Mouse (Mus musculus) fat pad, adult 2 months (tissue): ENCODE results near the gene Cldnd2.

Source experiments
- DNase-seq: peaks from one replicate; pipeline ENCODE4 v3.0.0-alpha.2; 2011; ENCODE audit warnings: low read depth, low spot score; ENCODE audit errors: extremely low read depth

Gene Cldnd2

DNA sequence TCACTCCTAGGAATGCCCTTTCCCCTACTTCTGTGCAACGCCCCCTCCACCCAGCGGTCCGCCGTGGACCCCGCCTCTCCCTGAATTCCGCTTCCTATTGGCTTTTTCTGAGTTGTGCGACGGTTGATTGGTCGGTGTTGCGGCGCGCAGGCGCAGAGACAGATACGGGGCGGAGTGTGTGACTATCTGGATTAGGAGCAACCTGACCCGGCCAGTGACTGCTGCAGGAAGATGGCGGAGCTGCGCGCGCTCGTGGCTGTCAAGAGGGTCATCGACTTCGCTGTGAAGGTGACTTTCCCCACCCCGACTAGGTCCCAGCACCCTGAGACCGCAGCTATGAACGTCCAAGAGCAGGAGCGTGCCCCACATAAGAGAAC, 3.3 kb downstream of the Cldnd2 start, which contains the start of the genes Etfb and Gm45233:
Etfb (plus strand) TSS at position 167 of the 377 bp plus-strand sequence.
Gm45233 (plus strand) TSS at position 212 of the 377 bp plus-strand sequence.
- peak; percentile 68 for DNase-seq

DNA sequence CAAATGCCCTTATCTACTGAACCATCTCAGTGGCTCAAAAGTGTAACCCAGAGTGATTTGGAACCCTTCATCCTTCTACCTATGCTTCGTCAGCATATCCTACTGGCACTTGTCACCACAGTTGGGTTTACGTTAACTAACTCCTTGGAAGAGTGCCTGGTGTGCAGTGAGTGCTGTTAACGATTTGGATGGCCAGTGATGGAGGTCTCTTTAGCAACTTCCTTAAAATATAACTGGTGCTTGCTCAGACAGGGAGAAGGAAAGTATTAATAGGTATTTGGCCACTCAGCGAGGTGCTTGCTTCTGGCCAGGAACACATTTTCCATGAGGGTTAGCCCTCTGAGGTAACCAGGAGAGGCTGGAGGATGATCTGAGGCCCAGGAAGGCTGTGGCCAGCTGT, 7.2 kb downstream of the Cldnd2 start:
- DNase-seq: no peak

DNA sequence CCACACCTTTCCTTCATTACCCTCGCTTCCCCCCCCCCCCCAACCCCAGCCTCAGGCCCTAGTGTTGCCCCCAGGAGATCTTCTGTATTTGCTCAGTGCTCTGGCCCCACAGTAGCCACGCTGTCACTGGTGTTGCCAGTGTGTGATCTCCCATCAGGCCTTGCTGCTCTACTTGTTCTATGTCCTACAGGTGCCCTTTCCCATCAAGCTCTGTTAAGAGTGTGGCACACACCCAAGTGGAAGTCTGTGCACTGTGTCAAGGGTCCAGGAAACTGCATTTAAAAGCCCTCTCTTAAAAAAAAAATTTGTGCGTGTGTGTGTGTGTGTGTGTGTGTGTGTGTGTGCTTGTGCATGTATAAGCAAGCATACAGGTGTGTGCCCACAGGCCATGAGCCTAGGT, 7.7 kb downstream of the Cldnd2 start:
- no peak for DNase-seq

- no peak for DNase-seq
These were observed 9.2 kb downstream of the Cldnd2 start for GRCm38 (mm10) chr7:43449811-43450210.

DNA sequence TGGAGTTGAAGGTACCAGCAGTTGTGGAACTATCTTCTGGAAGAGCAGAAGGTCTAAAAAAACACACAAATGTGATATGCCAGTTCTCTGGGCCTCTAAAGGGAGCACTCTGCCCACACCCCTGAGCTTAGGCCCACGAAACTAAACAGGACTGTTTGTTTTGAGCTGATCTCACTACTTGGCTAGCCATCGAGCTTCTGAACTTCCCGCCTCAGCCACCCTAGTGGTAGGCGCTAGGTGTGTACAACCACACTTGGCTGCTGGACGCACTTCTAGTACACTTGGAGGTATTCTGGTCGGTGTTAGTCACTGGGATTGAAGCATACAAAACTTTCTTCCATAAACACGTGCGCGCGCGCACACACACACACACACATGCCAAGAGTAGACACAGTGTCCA, 11.1 kb downstream of the Cldnd2 start:
- no peak for DNase-seq

- no peak for DNase-seq
These were observed 12.0 kb downstream of the Cldnd2 start for GRCm38 (mm10) chr7:43452609-43453008.

DNA sequence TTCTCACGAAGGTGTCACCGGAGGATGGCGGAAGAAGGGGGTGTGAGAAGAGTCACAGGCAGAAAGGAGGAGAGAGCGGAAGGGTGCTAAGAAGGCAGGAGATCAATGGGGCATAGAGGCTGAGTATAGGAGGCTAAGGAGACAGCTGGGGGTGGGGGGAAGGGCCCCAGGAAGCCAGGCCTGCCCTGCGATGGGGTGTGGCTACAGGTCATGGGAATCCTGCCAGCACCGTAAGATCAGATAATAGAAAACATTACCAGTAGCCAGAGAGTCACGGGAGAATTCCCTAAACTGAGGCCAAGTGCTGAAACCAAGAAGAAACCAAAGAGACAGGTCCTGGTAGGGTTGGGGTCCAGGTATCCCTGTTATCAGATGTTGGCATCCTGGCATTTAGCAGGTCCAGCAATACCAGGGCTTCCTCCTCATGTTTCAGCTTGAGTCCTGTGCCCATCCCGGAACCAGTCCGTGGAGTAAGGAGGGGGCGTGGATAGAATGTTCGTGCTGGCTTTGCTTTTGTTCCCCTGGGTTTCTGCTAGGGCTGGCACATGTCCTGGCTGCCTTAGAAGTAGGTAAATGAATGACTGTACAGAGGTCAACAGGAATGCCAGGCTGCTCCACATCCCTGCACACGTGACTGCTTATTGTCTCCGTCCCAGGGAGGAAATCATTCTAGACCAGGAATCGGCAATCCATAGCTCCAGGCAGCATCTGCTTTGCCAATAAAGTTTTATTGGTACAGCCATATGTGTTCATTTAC, 13.2 kb downstream of the Cldnd2 start:
- peak; percentile 74 for DNase-seq

GRCm38 (mm10) chr7:43454371-43454770, 13.8 kb downstream of the Cldnd2 start:
- DNase-seq: no peak

GRCm38 (mm10) chr7:43462851-43463250, 22.3 kb downstream of the Cldnd2 start, which contains the start of gene Vsig10l:
TSS of gene Vsig10l (plus strand) at chr7:43463151.
- DNase-seq: no peak

DNA sequence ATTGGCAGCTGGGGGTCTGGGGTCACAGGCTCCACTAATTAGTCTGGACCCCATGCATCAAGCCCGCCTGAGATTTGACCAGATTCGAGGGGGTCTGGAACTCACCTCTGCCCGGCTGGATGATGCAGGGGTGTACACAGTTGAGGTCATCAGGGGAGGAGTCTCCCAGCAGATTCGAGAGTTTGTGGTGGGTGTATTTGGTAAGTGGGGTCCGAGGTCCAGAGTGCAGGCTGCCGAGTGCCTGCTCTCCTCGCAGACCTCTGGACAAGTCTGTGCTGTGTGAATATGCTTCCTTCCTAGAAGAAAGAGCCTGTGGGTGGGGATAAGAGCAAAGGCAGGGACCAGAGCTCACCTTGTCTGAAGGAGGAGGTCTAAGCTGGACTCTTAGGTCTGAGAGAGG, 23.4 kb downstream of the Cldnd2 start:
- no peak for DNase-seq

GRCm38 (mm10) chr7:43464864-43465343, 24.3 kb downstream of the Cldnd2 start:
- no peak for DNase-seq

DNA sequence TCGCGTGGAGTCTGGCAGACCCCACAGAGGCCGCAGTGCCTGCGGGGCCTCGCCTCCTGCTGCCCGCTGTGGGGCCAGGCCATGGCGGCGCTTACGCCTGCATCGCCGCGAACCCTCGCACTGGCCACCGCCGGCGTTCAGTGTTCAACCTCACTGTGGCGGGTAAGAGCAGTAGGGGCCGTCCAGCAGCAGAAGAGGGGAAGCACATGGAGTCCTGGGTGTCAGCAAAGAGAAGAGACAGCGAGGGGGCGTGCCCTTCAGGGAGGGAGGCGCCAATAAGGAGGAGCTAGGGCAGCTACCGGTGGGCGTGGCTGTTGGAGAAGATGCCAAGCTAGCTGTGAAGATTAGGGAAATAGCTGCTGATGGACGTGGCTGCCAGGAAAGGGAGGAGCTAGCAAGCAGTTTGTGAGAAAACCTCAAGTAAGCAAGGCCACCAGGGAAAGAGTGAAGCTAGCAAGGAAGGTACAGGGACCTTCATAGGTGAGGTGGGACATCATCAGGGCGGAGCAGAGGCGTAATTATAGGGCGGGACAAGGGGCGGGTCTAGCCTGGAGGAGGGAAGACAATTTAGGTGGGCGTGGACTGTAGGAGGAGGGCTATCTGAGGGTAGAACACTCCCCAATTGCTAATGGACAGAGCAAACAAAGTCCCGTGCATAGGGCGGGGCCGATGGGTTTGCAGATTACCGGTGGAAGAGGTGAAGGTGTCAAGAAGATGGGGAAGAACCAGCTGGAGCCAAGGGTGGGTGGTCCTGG, 24.9 kb downstream of the Cldnd2 start:
- DNase-seq: peak; percentile 57

DNA sequence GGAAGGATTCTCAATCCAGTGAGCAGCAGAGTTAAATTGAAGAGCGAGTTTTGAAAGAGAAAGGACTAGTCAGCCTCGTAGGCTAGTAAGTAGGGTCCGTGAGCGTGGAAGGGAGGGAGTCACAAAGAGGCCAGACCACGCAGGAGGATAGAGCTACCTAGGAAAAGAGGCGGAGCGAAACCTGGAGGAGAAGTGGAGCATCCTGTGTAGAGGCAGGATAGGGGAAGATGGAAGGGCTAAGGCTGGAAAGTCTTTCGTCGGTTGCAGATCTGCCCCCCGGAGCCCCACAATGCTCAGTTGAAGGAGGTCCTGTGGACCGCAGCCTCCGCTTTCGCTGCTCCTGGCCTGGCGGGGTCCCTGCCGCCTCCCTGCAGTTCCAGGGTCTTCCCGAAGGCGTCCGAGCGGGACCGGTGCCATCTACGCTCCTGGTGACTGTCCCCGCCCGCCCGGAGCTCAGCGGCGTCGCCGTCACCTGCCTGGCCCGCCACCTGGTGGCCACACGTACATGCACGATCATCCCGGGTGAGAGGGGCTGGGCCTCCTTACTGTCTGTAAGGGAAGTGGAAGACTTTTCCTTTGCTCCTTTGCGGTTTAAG, 25.6 kb downstream of the Cldnd2 start:
- no peak for DNase-seq

DNA sequence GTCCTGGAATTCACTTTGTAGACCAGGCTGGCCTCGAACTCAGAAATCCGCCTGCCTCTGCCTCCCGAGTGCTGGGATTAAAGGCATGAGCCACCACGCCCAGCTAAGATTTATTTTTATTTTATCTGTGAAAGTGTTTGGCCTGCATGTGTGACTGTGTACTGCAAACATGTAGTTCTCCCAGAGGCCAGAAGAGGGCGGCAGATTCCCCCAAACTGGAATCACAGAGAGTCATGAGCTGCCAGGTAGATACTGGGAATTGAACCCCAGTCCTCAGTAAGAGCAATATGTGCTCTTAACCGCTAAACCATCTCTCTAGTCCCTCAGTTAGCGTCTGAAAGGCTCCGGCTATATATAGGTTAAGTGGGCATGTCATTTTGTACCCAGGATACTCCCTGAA, 29.8 kb downstream of the Cldnd2 start:
- no peak for DNase-seq

DNA sequence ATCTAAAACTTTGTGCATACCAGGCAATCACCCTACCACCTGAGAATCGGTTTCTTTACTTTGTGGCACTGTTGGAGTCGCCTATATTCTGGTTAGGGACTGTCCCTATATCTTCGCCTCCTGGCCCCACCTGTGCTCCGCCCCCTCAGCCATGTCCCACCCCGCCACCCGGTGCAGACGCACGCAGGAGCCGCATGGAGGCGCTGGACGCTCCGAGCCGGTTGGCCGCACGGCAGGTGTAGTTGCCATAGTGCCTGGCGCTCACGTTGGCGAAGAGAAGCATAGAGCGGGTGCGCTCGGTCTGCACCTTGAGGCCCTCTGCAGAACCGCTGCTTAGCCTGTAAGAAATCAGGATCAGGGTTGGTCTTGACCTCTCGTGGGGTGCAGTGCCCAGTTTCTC, 35.1 kb downstream of the Cldnd2 start:
- no peak for DNase-seq

DNA sequence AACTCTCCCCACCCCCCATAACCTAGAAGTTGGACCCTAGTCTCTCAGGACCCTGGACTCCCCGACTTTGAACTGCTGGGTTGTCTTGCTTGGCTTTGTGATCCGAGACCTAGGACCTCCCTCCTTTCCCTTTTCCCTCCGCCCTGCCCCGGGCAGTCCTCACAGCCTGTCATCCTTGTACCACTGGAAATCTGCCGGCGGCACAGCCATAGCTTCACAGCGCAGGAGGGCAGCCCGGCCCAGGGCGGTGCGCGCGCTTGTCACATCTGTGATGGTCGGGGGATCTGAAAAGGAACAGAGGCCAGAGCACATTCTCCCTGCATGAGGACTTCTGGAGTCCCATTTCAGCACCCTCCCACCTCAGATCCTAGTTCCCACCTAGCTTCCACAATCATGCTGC, 35.8 kb downstream of the Cldnd2 start:
- DNase-seq: no peak

DNA sequence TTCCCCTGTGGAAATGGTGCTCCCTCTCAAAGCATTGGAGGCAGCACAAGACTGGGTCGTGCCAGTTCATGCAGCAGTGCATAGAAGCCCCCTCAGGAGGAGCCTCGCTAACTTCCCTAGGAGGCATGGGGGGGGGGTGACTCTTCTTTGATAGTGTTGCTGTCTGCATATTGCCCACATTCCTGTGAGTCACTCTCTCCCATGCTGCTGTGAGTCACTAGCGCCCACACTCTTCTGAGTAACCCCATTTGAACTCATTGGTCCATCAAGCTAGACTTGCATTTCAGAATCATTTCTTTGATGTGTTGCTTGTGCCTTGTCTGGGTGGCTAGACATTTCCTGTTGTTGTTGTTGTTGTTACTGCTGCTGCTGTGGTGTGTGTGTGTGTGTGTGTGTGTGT, 40.6 kb downstream of the Cldnd2 start:
- no peak for DNase-seq

DNA sequence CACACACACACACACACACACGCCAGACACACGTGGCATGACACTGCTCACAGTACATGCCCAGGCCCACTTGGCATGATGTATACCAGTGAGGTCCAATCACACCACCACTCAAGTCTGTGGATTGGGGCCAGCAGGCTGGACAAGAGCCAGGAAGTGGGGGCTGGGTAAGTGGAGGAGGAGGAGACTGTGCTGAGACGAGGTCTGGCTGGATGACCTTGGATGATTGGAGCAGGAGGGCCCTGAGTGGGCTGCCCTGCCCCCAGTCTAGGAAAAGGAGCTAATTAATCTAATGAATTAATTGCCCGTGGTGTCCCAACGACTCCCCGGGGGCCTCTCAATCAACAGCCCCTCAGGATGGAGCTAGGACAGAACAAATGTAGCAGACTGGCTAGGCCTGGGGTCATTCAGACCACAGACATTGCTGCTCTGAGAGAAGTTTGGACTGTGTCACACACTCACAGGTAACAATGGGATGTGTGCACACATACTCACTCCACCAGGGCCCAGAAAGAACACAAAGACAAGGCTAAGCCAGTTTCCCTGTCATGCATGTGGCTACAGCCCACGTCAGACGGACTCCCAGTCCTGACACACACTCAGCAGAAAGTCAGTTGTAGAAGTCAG, 41.6 kb downstream of the Cldnd2 start:
- DNase-seq: no peak

DNA sequence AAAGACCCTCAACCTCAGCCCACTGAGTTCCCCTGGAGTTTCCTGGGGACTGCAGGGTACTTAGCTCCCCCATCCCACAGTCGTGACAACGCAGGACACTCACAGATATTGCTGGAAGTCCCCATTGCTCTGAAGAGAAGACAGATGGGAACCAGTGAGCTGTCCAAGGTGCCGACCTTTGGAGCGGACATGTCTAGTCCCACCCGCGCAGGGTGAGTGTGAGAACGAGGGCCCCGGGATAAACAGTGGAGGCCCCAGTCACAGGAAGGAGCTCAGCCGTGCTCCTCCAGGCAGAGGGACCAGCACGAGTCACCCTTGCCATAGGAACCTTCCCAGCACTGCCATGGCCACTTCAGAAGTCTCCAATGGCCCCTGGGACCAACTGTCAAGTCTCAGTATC, 42.7 kb downstream of the Cldnd2 start:
- no peak for DNase-seq

GRCm38 (mm10) chr7:43488646-43489045, 48.1 kb downstream of the Cldnd2 start:
- no peak for DNase-seq

GRCm38 (mm10) chr7:43489631-43490125, 49.1 kb downstream of the Cldnd2 start, which contains the start of gene Iglon5:
TSS of gene Iglon5 (minus strand) at chr7:43490075.
- DNase-seq: no peak
